Mouse (Mus musculus): ENCODE measurements at regions not wholly inside any gene's neighbourhood (a gene's known extent, or its start where the extent isn't known, plus 50 kb on each side); places are given as distances from the start of the nearest gene placed in this dataset.

DNA sequence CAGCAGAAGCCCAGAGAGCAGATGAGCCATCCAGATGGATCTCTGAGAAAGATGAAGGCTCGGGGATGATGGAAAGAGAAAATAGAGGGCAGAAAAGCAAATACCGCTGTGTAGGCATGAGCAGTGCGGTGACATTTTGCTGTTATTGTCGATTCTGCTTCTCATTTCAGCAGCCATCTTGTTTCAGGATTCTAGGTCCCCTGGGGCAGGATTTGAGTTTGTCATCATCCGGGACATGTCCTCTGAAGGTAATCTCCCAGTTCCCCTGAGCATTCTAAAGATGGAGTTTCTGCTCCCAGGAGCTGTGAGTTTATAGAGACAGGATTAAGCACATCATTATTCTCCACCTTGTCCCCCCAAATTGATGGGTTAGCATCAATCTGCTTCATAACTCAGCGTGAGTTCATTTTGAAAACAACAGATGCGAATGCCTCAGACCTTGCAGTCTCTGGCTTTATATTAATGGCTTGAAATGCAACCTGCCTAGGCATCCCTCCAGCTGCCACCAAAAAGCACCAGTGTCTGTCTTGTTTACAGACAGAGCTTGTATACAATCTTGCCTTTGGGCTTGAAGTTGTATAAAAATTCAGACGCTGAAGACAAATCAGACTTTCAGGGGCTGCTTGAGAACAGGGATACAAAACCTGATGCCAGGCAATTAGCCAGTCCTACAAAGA is 128.6 kb upstream of the Foxa2 start:
- no peak for DNase-seq

DNA sequence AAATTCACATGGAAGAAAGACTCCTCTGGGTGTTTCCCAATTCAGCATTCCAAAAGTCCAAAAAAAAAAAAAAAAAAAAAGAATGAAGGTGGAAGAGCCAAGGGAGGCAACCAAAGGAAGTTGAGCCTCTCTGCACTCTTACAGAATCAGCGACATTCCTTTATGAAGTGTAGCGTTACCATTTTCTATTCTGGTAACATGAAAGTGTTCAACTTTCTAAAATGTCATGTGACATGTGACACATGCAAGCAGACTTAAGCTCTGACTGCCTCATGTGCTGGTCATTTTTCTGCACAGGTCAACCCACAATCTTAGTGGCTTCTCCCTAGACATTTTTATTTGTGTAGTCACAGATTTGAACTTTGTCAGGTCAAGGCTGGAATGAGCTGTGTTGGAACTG is 133.5 kb upstream of the Foxa2 start:
- no peak for DNase-seq

DNA sequence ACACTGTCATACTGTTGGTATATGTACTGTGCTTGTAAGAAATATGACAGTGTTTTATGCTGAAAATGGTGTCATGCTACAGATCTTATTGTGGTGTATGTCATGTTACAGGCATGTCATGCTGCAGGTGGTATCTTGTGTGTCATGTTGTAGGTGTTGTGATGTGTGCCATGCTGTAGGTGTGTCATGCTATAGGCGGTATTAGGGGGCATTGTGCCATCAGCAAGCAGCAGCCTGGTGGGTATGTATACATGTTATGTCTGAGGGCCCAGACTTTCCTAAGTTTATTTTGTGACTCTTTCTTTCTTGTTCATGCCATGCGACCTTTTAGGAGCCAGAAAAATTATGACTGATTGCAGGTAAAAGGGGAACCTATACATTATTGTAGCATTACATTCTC is 134.7 kb upstream of the Foxa2 start:
- DNase-seq: no peak

GRCm38 (mm10) chr2:148182492-148183052 is 135.8 kb upstream of the Foxa2 start:
- no peak for DNase-seq

DNA sequence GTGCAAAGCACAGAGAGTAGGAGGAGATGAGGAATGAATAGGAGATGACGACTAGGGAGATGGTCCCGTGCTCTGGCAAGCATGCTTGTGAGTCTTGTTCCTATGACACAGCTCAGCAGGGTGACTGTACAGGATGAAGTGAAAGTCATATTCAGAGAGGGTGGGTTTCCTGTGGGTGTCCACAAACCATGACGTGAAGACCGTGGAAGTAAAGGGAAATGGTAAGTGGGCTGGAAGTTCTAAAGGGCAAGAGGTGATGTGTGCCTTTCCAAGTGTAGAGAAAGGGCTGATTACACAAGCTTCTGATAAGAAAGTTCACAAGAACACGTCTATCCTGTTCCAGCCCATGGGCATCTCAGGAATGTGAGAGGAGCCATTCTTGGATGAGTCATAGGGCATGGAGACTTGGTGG is 138.0 kb upstream of the Foxa2 start:
- no peak for DNase-seq

DNA sequence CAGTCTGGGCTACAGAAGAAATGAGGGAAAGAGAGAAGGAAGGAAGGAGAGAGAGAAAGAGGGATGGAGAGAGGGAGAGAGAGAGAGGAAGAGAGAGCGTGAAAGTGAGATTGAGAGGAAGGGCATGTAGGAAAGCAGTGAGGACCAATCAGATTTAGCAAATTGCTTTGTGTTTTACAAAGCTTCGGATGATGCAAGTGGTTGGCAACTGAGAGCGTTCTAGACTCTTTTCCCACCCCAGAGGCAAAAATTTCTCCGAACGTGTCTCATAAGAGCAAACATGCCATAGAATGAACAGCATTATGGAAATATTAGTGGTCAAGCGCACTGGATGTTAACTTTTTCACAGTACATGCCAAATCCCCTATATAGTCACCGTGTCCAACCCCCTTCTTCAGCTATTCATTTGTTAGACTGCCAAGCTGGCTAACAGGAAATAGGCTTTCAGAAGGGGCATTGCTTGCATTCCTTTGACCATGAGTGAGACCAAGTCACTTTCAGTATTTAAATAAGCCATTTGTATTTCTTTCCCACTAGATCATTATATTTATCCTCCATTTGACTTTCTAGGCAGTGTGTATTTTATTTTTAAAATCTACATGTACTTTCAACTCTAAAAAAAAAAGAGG is 139.7 kb upstream of the Foxa2 start:
- no peak for DNase-seq

- DNase-seq: no peak
Observed at GRCm38 (mm10) chr2:148188865-148189264, 142.1 kb upstream of the Foxa2 start.

DNA sequence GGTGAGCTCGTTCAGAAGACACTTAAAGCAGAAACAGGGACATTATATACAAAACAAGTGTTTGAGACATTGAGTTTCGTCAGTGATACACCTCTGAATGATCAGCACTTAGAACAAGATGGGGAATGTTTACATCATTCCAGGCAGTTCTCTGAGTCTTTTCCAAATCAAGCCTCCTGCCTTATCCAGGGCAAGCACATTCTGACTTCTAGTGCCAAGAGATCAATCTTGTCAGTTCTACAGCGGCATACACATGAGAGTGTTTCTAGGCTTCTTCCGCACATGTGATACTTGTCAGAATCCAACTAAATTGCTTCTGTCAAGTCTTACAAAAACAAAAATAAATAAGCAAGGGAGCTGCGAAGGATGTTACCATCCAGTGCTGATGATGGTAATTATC is 142.5 kb upstream of the Foxa2 start:
- DNase-seq: no peak

DNA sequence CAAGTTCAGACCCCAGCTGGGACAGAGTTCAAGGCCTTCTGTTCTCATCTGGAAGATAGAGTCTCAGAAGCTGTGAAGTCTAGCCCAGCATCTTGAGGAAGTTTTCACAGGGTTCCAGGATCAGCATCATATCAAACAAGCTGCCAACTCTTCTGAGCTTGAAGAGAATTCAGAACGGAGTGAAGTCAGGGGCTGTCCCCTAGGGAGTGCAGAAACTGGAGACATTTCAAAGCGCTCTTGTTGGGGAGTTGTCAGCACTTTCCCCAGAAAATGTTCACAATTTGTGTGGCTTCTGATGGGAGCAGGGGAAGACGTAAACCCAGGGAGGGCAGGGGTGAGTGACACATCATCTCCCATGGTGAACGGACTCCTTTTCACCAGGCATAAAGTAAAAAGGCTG is 146.2 kb upstream of the Foxa2 start:
- DNase-seq: no peak

DNA sequence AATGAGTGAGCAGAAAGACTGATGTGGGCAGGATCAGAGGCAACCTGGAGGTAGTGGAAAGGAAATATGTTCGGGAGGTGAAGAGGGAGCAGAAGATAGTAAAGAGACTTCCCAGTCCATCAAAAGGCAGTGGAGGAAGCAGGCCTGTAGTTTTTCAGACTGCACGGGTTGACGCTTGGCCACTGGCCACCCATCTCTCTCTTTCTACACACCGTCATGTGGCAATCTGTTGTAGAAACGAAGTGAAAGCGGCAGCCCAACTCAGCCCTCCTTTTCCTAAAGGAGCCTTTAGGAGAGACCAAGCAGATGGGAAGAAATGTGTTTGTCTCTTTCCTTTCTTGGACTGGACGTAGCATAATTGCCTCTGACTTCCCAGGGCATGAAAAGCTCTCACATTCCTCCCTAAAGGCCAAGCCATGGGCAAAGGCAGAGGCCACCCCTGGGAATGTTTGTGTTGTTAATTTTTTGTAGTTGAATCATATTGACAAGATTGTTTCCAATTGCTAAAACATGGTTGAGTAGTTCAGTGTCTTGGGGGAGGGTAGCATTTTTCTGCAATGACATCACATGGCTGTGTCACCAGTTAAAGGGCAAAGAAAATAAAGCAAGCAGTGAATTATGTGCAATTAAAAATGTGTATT is 150.7 kb upstream of the Foxa2 start:
- DNase-seq: peak; percentile 11

GRCm38 (mm10) chr2:148206633-148207032 is 159.9 kb upstream of the Foxa2 start:
- DNase-seq: no peak

DNA sequence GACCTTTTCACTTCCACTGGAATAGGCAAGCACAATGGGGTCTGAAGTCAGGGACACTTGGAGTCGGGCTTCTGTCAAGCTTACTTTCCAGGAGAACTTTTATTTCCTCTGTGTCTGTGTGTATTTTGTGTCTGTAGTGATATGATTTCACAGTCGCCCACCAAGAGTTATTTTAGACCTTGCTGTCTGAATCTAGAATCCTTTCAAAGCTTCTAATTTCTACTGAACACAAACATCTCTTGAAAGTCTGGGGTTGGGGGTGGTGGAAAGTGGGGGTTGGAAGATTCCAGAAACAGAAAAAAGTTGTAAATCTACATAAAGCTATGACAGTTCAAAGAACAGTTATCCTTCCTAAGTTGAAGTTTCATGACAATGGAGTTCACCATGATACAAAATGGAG is 164.0 kb upstream of the Foxa2 start:
- no peak for DNase-seq

- no peak for DNase-seq
Observed at GRCm38 (mm10) chr2:148217136-148217535, 170.4 kb upstream of the Foxa2 start.

DNA sequence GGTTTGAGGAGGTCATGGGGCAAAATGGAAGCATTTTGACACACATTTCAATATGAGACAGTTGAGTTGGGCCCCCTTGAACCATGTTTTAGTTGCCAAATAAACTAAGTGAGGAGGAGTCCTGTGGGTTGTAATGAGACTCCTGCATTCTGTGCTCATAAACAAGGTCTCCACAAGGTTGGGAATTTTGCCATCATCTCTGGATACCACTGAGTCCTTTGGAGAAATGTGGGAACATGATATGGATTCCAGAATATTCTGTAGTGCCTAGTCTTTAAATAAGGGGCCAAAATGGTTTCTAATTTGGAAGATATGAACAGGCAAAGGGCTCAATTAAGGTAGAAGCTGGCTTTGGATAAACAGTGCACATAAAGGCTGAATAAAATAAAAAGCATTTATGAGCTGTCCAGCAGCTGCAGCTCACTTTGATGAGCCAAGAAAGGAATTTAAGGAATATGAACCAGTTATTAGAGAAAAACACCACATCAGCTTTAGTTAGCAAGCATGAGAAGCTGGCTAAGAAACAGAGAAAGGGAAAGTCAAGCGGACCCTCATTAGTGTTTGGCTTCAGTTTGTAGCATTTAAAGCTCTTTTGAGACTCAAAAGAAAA is 161.3 kb upstream of the Sstr4 start:
- DNase-seq: no peak

GRCm38 (mm10) chr2:148237121-148237520 is 158.0 kb upstream of the Sstr4 start:
- no peak for DNase-seq

DNA sequence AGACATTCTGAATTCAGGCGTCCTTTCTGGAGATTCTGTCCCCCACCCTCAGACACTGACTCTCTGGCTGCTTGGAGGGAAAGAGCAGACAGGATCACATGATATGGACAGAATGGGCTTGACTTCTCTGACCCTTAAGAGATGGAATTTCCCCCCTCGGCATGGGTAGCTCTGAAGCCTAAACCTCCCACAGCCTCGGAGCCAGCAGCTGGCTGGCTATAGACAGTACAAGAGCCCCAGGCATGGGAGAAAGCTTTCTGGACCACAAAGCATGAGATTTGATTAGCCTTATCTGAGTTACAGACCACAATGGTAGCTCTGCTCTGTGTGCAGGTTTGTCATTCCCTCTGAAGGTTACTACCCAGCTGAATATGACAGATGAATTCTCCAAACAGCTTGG is 156.1 kb upstream of the Sstr4 start:
- no peak for DNase-seq

GRCm38 (mm10) chr2:148242242-148242641 is 152.9 kb upstream of the Sstr4 start:
- no peak for DNase-seq

DNA sequence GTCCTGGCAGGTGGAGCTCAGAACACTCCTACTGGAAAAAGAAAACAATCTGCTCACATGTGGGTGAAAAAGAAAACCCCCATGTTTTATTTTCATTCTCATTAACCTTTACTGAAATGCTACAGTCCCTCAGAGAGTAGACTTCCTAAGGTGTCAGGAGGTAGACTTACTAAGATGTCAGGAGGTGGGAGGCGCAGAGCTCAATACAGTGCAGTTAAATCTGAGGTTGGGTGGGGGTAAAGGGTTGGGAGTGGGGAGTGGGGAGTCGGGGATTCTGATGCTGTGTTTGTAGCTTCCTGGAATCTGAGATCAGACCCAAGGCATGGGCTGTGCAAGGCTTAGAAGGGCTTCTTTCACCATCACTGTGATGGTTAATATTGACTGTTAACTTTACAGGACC is 149.6 kb upstream of the Sstr4 start:
- DNase-seq: no peak

DNA sequence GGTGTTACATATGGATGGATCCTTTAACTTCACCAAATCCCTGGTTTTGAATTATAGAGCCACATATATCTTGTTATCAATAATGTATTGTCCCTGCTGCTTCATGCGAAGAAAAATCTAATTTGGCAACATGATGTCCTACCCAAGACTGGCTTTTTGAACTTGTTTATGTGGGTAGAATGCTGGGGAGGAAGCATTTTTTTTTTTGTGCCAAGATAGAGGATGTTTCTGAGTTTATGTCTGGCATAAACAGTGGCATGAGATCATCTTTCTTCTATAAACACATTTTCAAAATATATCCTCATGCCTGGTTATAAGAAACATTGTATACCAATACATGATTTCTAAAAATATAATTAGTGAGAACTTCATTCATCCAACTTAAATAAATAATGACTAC is 144.2 kb upstream of the Sstr4 start:
- DNase-seq: no peak

DNA sequence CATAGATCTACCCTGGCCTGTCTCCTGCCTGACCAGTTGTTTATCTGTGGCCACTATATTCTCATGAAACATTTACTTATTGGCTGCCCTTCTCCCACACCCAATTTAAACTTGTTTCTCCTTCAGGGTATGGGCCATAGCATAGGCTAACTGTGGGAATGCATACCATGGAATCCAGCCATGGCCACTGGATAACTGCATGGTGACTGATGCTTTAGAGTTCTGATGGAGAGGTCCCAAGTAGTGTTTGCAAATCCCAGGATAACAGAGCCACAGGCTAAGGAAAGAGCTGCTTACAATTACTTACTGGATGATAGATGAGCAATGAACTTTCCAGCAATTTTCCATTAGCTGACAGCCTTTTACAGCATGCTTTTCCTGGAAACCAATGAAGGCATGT is 139.5 kb upstream of the Sstr4 start:
- no peak for DNase-seq

- DNase-seq: no peak
Observed at GRCm38 (mm10) chr2:148264111-148264730, 130.9 kb upstream of the Sstr4 start.

- DNase-seq: no peak
Observed at GRCm38 (mm10) chr2:148279200-148279599, 115.9 kb upstream of the Sstr4 start.

DNA sequence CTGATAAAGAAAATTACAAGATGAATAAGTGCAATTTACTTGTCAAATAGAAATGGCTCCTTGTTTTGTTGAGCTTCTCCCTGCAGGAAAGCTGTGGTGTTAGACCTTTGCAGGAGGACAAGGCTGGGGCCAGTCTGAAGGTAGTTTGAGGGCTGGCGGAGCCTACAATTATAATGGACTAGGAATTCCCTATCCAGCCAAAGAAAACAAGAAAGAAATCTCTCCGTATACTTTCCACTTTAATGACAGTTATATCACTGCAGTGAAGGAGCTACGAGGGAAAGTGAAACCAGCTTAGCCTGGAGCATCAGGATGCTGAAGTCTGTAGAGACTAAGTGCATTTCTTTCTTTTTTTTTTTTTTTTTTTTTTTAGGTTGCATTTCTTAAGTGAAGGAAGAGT is 104.8 kb upstream of the Sstr4 start:
- no peak for DNase-seq
